Mouse (Mus musculus) midbrain, embryonic 16.5 days (tissue): ENCODE data around the gene Slc47a2. TPM values are rescaled to one million over a fixed set of nuclear protein-coding genes. Genes with fewer than 3 reads are reported as not detected.

Source experiments
- ATAC-seq: fragments of 200-750 bp; cut with Nextera tagmentation; 2 replicates; pipeline ENCODE4 v1.8.0; 2017; ENCODE audit warnings: moderate TSS enrichment
- H3K27ac ChIP-seq: fragments of 300-500 bp; sonication (generic); 2 replicates; pipeline ENCODE4 v1.5.1; 2014; ENCODE audit warnings: mild to moderate bottlenecking, low read length, mixed read lengths
- H3K27me3 ChIP-seq: fragments of 300-500 bp; sonication (generic); 2 replicates; pipeline ENCODE4 v1.6.1; 2014; ENCODE audit warnings: low read depth, low read length, mixed read lengths; ENCODE audit not compliant: control insufficient read depth, insufficient read depth
- H3K36me3 ChIP-seq: fragments of 300-500 bp; sonication (generic); 2 replicates; pipeline ENCODE4 v1.6.1; 2014; ENCODE audit warnings: mild to moderate bottlenecking, low read length, moderate library complexity, mixed read lengths; ENCODE audit not compliant: control insufficient read depth, insufficient read depth
- H3K4me1 ChIP-seq: fragments of 300-500 bp; sonication (generic); 2 replicates; pipeline ENCODE4 v1.6.1; 2014; ENCODE audit warnings: mild to moderate bottlenecking, low read length, mixed read lengths; ENCODE audit not compliant: control insufficient read depth, insufficient read depth
- H3K4me2 ChIP-seq: fragments of 300-500 bp; sonication (generic); 2 replicates; pipeline ENCODE4 v1.6.1; 2014; ENCODE audit warnings: mild to moderate bottlenecking, low read length, mixed read lengths
- H3K4me3 ChIP-seq: fragments of 300-500 bp; sonication (generic); 2 replicates; pipeline ENCODE4 v1.5.1; 2014; ENCODE audit warnings: low read depth, mild to moderate bottlenecking, low read length, moderate library complexity, mixed read lengths
- H3K9ac ChIP-seq: fragments of 300-500 bp; sonication (generic); 2 replicates; pipeline ENCODE4 v1.6.1; 2014; ENCODE audit warnings: low read depth, low read length, mixed read lengths
- H3K9me3 ChIP-seq: fragments of 300-500 bp; sonication (generic); replicated peaks from 2 replicates; pipeline ENCODE4 v1.6.1; 2014; ENCODE audit warnings: mild to moderate bottlenecking, low read length, mixed read lengths; ENCODE audit not compliant: control insufficient read depth, poor library complexity, severe bottlenecking
- WGBS: fragments of 180-500 bp; shearing (Covaris S2); extraction: QIAGEN DNeasy Blood & Tissue Kit; methylation state at CpG from one replicate; pipeline ENCODE4 v1.1.7; 2014; 5-methylcytosine and 5-hydroxymethylcytosine counted together
- polyA plus RNA-seq: library from polyadenylated mRNA; unstranded; fragments of >200 nt; fragmentation: Nextera tagmentation; extraction: Ambion mirVana; gene quantifications from 2 replicates; pipeline ENCODE4 v1.2.1, GENCODE M21; 2015

Gene Slc47a2
- polyA plus RNA-seq, 1 experiment from 2014 or later, result not detected

- Histone ChIP-seq H3K36me3 (no peaks in the 10 kb centered on the region), H3K27ac (no peak overlapping the region), H3K27me3 (no peaks in the 10 kb centered on the region), H3K4me2 (no peak overlapping the region), H3K9me3 (no peaks in the 10 kb centered on the region), H3K9ac (no peak overlapping the region), H3K4me3 (no peak overlapping the region), H3K4me1 (no peaks in the 10 kb centered on the region)
- ATAC-seq, result no peak
- 49% methylated on average over 9 of the region's 9 CpGs for WGBS
Observed at GRCm38 (mm10) chr11:61352138-61352651, 9.5 kb upstream of the Slc47a2 start.

GRCm38 (mm10) chr11:61349337-61349736 lies 6.7 kb upstream of the Slc47a2 start:
- Histone ChIP-seq H3K36me3 (no peaks in the 10 kb centered on the region), H3K9ac (no peak overlapping the region), H3K27ac (no peak overlapping the region), H3K27me3 (no peaks in the 10 kb centered on the region), H3K4me2 (no peak overlapping the region), H3K4me3 (no peak overlapping the region), H3K9me3 (no peaks in the 10 kb centered on the region), H3K4me1 (no peaks in the 10 kb centered on the region)
- 15% methylated on average over 8 of the region's 8 CpGs for WGBS
- ATAC-seq, result no peak

DNA sequence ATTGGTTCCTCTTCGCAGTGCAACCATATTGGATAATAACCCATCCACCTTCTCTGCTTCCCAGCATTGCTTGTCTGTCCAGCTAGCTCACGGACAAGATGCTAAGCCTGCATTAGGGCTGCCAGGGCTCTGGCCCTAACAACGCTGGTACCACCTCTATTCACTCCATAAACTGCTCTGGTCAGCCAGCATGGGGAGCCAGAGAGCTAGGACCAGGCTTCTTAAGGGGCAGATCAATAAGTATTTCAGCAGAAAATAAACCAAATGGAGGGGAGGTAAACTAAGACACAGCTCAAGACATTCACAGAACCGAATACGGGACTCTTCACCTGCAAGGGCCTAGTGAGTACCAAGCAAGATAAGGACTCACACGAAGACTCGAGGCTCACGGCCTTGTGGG lies 3.5 kb upstream of the Slc47a2 start:
- 58% methylated on average over 8 of the region's 8 CpGs for WGBS
- ATAC-seq, result no peak
- H3K27me3 ChIP-seq, result peaks cover 18% of the 10 kb centered on the region

GRCm38 (mm10) chr11:61341971-61342370 lies 689 bp downstream of the Slc47a2 start:
- H3K27me3 ChIP-seq, result peaks cover 18% of the 10 kb centered on the region
- peak overlapping the region; percentile 52; the same call in 1 of the 2 replicates for H3K9ac ChIP-seq
- WGBS, result 15% methylated on average over 10 of the region's 10 CpGs
- no peaks in the 10 kb centered on the region for H3K9me3 ChIP-seq
- no peak overlapping the region for H3K27ac ChIP-seq
- H3K4me1 ChIP-seq, result peaks cover 5% of the 10 kb centered on the region
- H3K36me3 ChIP-seq, result no peaks in the 10 kb centered on the region
- ATAC-seq, result no peak
- peak overlapping the region; percentile 74 for H3K4me2 ChIP-seq
- H3K4me3 ChIP-seq, result peak overlapping the region; percentile 44

More for the DNA sequence above, 3.5 kb upstream of the Slc47a2 start:
- Histone ChIP-seq H3K4me3 (no peak overlapping the region), H3K9ac (no peak overlapping the region), H3K4me1 (peaks cover 5% of the 10 kb centered on the region), H3K36me3 (no peaks in the 10 kb centered on the region), H3K4me2 (no peak overlapping the region), H3K9me3 (no peaks in the 10 kb centered on the region), H3K27ac (no peak overlapping the region)

DNA sequence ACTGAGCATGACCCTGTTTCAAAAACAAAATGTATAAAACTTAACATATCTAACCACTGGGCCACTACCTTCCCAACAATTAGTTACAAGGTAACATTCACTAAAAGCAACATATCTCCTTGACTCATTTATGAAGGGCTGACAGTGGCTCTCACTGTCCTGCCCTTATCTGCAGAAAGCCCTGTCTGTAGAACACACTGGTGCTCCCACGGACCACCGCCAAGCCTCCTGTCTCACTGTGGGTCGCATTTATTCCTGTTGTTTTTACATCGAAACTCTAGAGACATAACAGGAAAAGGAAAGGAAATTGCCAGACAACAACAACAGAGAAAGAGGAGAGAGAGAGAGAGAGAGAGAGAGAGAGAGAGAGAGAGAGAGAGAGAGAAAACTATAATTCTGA lies 1.4 kb downstream of the Slc47a2 start:
- no peak for ATAC-seq
- Histone ChIP-seq H3K4me3 (no peak overlapping the region), H3K27ac (no peak overlapping the region), H3K9me3 (no peaks in the 10 kb centered on the region), H3K9ac (no peak overlapping the region), H3K4me2 (no peak overlapping the region), H3K36me3 (no peaks in the 10 kb centered on the region), H3K4me1 (peaks cover 5% of the 10 kb centered on the region), H3K27me3 (peaks cover 18% of the 10 kb centered on the region)
- WGBS, result 90% methylated on average over 4 of the region's 4 CpGs

DNA sequence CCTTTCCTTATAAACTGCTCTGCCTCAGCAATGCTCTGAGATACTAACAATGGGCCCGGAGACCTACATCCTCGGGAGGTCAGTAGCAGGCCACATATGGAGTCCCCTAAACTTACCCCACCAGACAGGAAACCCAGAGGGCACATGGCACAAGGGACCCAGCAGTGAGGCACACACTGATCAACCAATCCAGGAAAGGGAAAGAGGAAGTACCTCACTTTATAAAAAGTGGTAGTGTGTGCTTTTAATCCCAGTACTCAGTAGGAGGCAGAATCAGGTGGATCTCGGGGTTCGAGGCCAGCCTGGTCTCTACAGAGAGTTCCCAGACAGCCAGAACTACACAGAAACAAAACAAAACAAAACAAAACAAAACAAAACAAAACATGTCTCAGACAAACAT lies 2.3 kb downstream of the Slc47a2 start:
- H3K4me2 ChIP-seq, result no peak overlapping the region
- no peaks in the 10 kb centered on the region for H3K36me3 ChIP-seq
- no peak overlapping the region for H3K4me3 ChIP-seq
- H3K27ac ChIP-seq, result no peak overlapping the region
- H3K9ac ChIP-seq, result no peak overlapping the region
- H3K4me1 ChIP-seq, result peaks cover 5% of the 10 kb centered on the region
- 80% methylated on average over 4 of the region's 4 CpGs for WGBS
- no peaks in the 10 kb centered on the region for H3K9me3 ChIP-seq
- peaks cover 18% of the 10 kb centered on the region for H3K27me3 ChIP-seq
- no peak for ATAC-seq

DNA sequence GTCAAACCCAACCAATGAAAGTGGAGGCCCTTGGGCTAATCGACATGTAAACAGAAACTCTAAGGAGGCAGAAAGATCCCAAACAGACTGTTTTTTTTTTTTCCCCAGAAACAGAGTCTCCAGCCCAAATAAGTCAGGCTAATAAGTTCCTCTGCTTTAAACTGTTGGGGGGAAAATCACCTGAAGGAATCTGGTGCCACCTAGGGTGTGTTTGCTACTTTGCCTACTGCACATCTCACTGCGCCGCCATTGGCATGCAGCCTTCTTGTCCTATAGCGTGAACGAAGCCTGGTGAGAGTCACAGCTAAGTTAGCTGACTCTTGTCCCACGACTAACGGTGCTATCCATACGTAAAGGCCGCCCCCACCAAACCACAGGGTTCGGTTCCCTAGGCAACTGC lies 5.1 kb downstream of the Slc47a2 start:
- H3K4me1 ChIP-seq, result peaks cover 5% of the 10 kb centered on the region
- H3K4me3 ChIP-seq, result no peak overlapping the region
- H3K36me3 ChIP-seq, result no peaks in the 10 kb centered on the region
- peaks cover 6% of the 10 kb centered on the region; the same call in 1 of the 2 replicates for H3K9me3 ChIP-seq
- H3K27ac ChIP-seq, result no peak overlapping the region
- 80% methylated on average over 10 of the region's 10 CpGs for WGBS
- H3K4me2 ChIP-seq, result no peak overlapping the region
- H3K27me3 ChIP-seq, result peaks cover 7% of the 10 kb centered on the region
- no peak for ATAC-seq
- no peak overlapping the region for H3K9ac ChIP-seq

GRCm38 (mm10) chr11:61320904-61321687 lies 21.6 kb downstream of the Slc47a2 start:
- no peaks in the 10 kb centered on the region for H3K36me3 ChIP-seq
- H3K4me2 ChIP-seq, result no peak overlapping the region
- WGBS, result 62% methylated on average over 10 of the region's 10 CpGs
- H3K27me3 ChIP-seq, result no peaks in the 10 kb centered on the region
- no peaks in the 10 kb centered on the region for H3K4me1 ChIP-seq
- ATAC-seq, result no peak
- H3K27ac ChIP-seq, result no peak overlapping the region
- H3K4me3 ChIP-seq, result no peak overlapping the region
- H3K9me3 ChIP-seq, result no peaks in the 10 kb centered on the region
- no peak overlapping the region for H3K9ac ChIP-seq

GRCm38 (mm10) chr11:61319923-61320567 lies 22.6 kb downstream of the Slc47a2 start:
- no peak overlapping the region for H3K4me3 ChIP-seq
- 77% methylated on average over 3 of the region's 3 CpGs for WGBS
- no peaks in the 10 kb centered on the region for H3K36me3 ChIP-seq
- ATAC-seq, result no peak
- H3K4me2 ChIP-seq, result no peak overlapping the region
- no peak overlapping the region for H3K9ac ChIP-seq
- H3K4me1 ChIP-seq, result no peaks in the 10 kb centered on the region
- H3K27me3 ChIP-seq, result no peaks in the 10 kb centered on the region
- H3K27ac ChIP-seq, result no peak overlapping the region
- H3K9me3 ChIP-seq, result no peaks in the 10 kb centered on the region
